Mouse (Mus musculus): ENCODE measurements around the gene Kif3a. TPM values are rescaled to one million over a fixed set of nuclear protein-coding genes. Genes with fewer than 3 reads are reported as not detected.

The Kif3a gene
- total and polyA plus RNA-seq, 3 experiments, result 7.7 to 26.5 (median 18.3) TPM

DNA sequence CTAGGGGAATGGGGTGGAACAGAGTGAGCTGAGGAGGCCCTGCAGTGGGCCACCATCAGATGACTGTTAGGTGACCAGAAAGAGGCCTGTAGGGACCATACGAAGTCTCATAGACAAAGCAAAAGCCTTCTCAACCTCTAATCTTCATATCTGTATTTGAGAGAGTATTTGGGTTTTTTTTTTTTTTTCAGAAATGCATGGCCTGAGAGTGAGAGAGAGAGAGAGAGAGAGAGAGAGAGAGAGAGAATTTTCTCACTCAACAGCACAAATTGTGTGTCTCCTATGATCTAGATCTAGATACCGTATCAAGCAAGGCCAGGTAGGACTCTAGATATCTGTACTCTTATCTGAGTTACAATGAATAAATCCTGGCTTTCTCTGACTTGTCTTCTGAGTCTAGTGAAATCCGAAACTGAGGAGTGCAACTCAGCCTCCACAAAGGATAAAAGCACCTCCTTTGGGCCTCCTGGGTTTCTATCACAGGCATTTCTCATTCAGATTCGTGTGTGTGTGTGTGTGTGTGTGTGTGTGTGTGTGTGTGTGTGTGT, 50.5 kb downstream of the Kif3a start:
- H3K36me3 ChIP-seq (replicated peaks in 1 of 2; ENCODE audit: control insufficient read depth in 1 of 2, insufficient read depth in 1 of 2, low read length in 1 of 2), result peaks cover 10 to 24% of the 10 kb centered on the region in 2 experiments
- DNase-seq (ENCODE audit: extremely low read depth), result no peak
- peaks cover 39 to 64% of the 10 kb centered on the region in 2 experiments for H3K4me1 ChIP-seq (ENCODE audit: control insufficient read depth in 1 of 2, insufficient read depth in 2 of 2)

DNA sequence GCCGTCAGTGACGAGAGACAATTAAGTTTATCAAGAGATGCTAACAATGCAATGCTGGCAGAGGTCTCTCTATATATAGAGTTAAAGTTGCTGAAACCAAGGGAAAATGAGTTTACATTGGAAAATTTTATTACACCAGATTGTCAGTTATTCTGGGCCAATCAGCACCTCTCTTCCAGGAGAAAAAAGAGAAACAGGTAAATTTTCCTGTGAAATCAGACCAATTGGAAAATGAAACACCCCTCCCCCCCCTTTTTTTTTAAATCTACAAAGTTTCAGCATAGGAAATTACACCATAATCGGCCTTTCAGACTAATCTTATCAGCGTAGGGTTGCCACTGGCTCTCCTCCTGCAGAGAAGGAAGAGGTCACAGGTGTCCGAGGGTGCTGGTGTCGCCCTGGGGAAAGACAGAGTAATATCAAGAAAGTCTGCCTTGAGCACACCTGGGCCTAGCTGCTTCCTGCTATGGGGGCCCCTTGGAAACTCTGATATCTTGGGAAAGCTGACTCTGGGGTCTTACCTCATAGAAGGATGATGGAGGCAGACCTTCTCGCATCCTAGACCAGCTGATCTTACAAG, 51.5 kb downstream of the Kif3a start, which contains the start of gene Il4:
Gene Il4 (minus strand): TSS at position 51 of the 580 bp plus-strand sequence.
- H3K9ac ChIP-seq (ENCODE audit: insufficient read depth, low read depth), result peak within 1 kb of the TSS; percentile 14
- H3K27ac ChIP-seq (ENCODE audit: insufficient read depth, low read depth), result peak within 1 kb of the TSS; percentile 86
- peaks cover 39 to 65% of the 10 kb centered on the region in 2 experiments for H3K4me1 ChIP-seq (ENCODE audit: control insufficient read depth in 1 of 2, insufficient read depth in 2 of 2)
- H3K36me3 ChIP-seq (replicated peaks in 1 of 2; ENCODE audit: control insufficient read depth in 1 of 2, insufficient read depth in 1 of 2, low read length in 1 of 2), result peaks cover under 1 to 18% of the 10 kb centered on the region in 2 experiments
- dilution Hi-C loops (cut with MboI; ENCODE audit: extremely low pct_ligation_motif_present, extremely low pct_unique_long_range_greater_than_20kb, low sequenced_read_pairs), result no loop called here
- H3K27me3 ChIP-seq (replicated peaks), result no peaks in the 10 kb centered on the region
- H3K79me2 ChIP-seq (replicated peaks; ENCODE audit: control insufficient read depth, extremely low read depth, insufficient read depth, poor library complexity, severe bottlenecking), result peaks cover 25% of the 10 kb centered on the region
- peak within 1 kb of the TSS; percentile 17 to 64 (median 33) for H3K4me3 ChIP-seq (replicated peaks in 1 of 3; ENCODE audit: low read depth in 2 of 3, low read length in 2 of 3, poor library complexity in 1 of 3)
- peak within 1 kb of the TSS; percentile 79 for H3K4me2 ChIP-seq (ENCODE audit: insufficient read depth, low read depth, poor library complexity, severe bottlenecking)
- peak; percentile 74 for DNase-seq (ENCODE audit: extremely low read depth)
- in situ Hi-C loops (cut with MboI; ENCODE audit: low pct_ligation_motif_present, low pct_unique_long_range_greater_than_20kb, low sequenced_read_pairs), result no loop called here
- H3K9me3 ChIP-seq (replicated peaks; ENCODE audit: low read length), result peaks cover 4% of the 10 kb centered on the region
- TF ChIP-seq UBTF (IDR thresholded peaks at IDR 0.05; ENCODE audit: low read depth, low read length) (no peak), MAZ (IDR thresholded peaks at IDR 0.05; ENCODE audit: low read depth, low read length) (peak; percentile 87), JUN (IDR thresholded peaks at IDR 0.05; ENCODE audit: insufficient read depth, low read depth, low read length) (peak; percentile 80), ZNF384 (IDR thresholded peaks at IDR 0.05; ENCODE audit: low read depth, low read length) (peak; percentile 94), NRF1 (IDR thresholded peaks at IDR 0.05; ENCODE audit: low read depth, low read length) (no peak; the same call in 1 of the 2 replicates), USF1 (IDR thresholded peaks at IDR 0.05; ENCODE audit: low read depth, low read length) (no peak), RAD21 (IDR thresholded peaks at IDR 0.05; ENCODE audit: low read depth, low read length) (no peak; the same call in none of the 2 replicates), IRF4 (IDR thresholded peaks at IDR 0.05; ENCODE audit: low read depth, low read length) (peak; percentile 97), HCFC1 (IDR thresholded peaks at IDR 0.05; ENCODE audit: low read depth, low read length) (no peak), MEF2A (IDR thresholded peaks at IDR 0.05; ENCODE audit: borderline replicate concordance, low read depth, low read length) (peak; percentile 93), CTCF (conservative IDR thresholded peaks at IDR 0.05 in 1 of 2, IDR thresholded peaks at IDR 0.05 in 1 of 2; ENCODE audit: low read depth in 2 of 2, low read length in 2 of 2) (no peak), MAFK (IDR thresholded peaks at IDR 0.05; ENCODE audit: insufficient replicate concordance, low read length) (peak; percentile 59; the same call in 1 of the 2 replicates), ZMIZ1 (IDR thresholded peaks at IDR 0.05; ENCODE audit: low read depth, low read length) (0 out of 2 replicates have a peak, but pooled peaks have one; percentile 26), KAT2A (IDR thresholded peaks at IDR 0.05; ENCODE audit: insufficient replicate concordance, low read length) (no peak), RCOR1 (conservative IDR thresholded peaks at IDR 0.05; ENCODE audit: low read depth, low read length) (peak; percentile 90), TCF12 (IDR thresholded peaks at IDR 0.05; ENCODE audit: low read depth, low read length) (peak; percentile 100), ZC3H11A (IDR thresholded peaks at IDR 0.05; ENCODE audit: low read depth, low read length) (no peak), TBP (conservative IDR thresholded peaks at IDR 0.05; ENCODE audit: low read depth, low read length) (no peak), GABPA (IDR thresholded peaks at IDR 0.05; ENCODE audit: insufficient replicate concordance, low read depth, low read length) (no peak), CHD1 (IDR thresholded peaks at IDR 0.05; ENCODE audit: low read depth, low read length) (0 out of 2 replicates have a peak, but pooled peaks have one; percentile 68), JUND (conservative IDR thresholded peaks at IDR 0.05; ENCODE audit: low read depth, low read length) (peak; percentile 85; the same call in 1 of the 2 replicates), ELF1 (IDR thresholded peaks at IDR 0.05; ENCODE audit: low read depth, low read length) (no peak; the same call in 1 of the 2 replicates), E2F4 (IDR thresholded peaks at IDR 0.05; ENCODE audit: insufficient replicate concordance, low read depth, low read length) (no peak), POLR2A (IDR thresholded peaks at IDR 0.05; ENCODE audit: low read depth, low read length) (no peak), CHD2 (IDR thresholded peaks at IDR 0.05; ENCODE audit: low read length) (peak; percentile 87), ETS1 (conservative IDR thresholded peaks at IDR 0.05; ENCODE audit: low read depth, low read length) (peak; percentile 96), PAX5 (IDR thresholded peaks at IDR 0.05; ENCODE audit: low read length) (no peak)

More for the DNA sequence above, 50.5 kb downstream of the Kif3a start:
- H3K9ac ChIP-seq (ENCODE audit: insufficient read depth, low read depth), result peak overlapping the region; percentile 14
- peak overlapping the region; percentile 79 for H3K4me2 ChIP-seq (ENCODE audit: insufficient read depth, low read depth, poor library complexity, severe bottlenecking)
- peaks cover 9% of the 10 kb centered on the region for H3K9me3 ChIP-seq (replicated peaks; ENCODE audit: low read length)
- peaks cover 25% of the 10 kb centered on the region for H3K79me2 ChIP-seq (replicated peaks; ENCODE audit: control insufficient read depth, extremely low read depth, insufficient read depth, poor library complexity, severe bottlenecking)
- TF ChIP-seq POLR2A (IDR thresholded peaks at IDR 0.05; ENCODE audit: low read depth, low read length), result no peak
- TF ChIP-seq EP300 (IDR thresholded peaks at IDR 0.05; ENCODE audit: low read length), result no peak
- peak; percentile 62; the same call in 1 of the 2 replicates for TF ChIP-seq ZNF384 (IDR thresholded peaks at IDR 0.05; ENCODE audit: low read depth, low read length)
- no peak for TF ChIP-seq HCFC1 (IDR thresholded peaks at IDR 0.05; ENCODE audit: low read depth, low read length)
- no peak for TF ChIP-seq TBP (conservative IDR thresholded peaks at IDR 0.05; ENCODE audit: low read depth, low read length)
- TF ChIP-seq ELF1 (IDR thresholded peaks at IDR 0.05; ENCODE audit: low read depth, low read length), result 0 out of 2 replicates have a peak, but pooled peaks have one; percentile 3
- TF ChIP-seq MAZ (IDR thresholded peaks at IDR 0.05; ENCODE audit: low read depth, low read length), result no peak
- 0 out of 2 replicates have a peak, but pooled peaks have one; percentile 36 for TF ChIP-seq CHD2 (IDR thresholded peaks at IDR 0.05; ENCODE audit: low read length)
- no peak for TF ChIP-seq USF2 (conservative IDR thresholded peaks at IDR 0.05; ENCODE audit: low read depth, low read length)
- TF ChIP-seq BHLHE40 (IDR thresholded peaks at IDR 0.05; ENCODE audit: low read depth, low read length), result no peak
- H3K27me3 ChIP-seq (replicated peaks), result no peaks in the 10 kb centered on the region
- dilution Hi-C loops (cut with MboI; ENCODE audit: extremely low pct_ligation_motif_present, extremely low pct_unique_long_range_greater_than_20kb, low sequenced_read_pairs) (no loop called here), in situ Hi-C loops (cut with MboI; ENCODE audit: low pct_ligation_motif_present, low pct_unique_long_range_greater_than_20kb, low sequenced_read_pairs) (no loop called here)
- H3K4me3 ChIP-seq (replicated peaks in 1 of 3; ENCODE audit: low read depth in 2 of 3, low read length in 2 of 3, poor library complexity in 1 of 3), result peak overlapping the region; percentile 6 to 64 (median 33)
- peak overlapping the region; percentile 86 for H3K27ac ChIP-seq (ENCODE audit: insufficient read depth, low read depth)
